Mouse (Mus musculus) neural tube, embryonic 10.5 days (tissue): Measurements from ENCODE around the gene Ap4e1.
"Not testable (repeated sequence)": the region's sequence is repeated elsewhere in the genome, so short reads cannot be mapped to it uniquely, and the experiment has no call there.

Source experiments
- DNase-seq: peaks from one replicate; pipeline ENCODE4 v3.0.0-alpha.2; 2017; ENCODE audit warnings: low spot score; ENCODE audit errors: extremely low spot score

Gene Ap4e1

DNA sequence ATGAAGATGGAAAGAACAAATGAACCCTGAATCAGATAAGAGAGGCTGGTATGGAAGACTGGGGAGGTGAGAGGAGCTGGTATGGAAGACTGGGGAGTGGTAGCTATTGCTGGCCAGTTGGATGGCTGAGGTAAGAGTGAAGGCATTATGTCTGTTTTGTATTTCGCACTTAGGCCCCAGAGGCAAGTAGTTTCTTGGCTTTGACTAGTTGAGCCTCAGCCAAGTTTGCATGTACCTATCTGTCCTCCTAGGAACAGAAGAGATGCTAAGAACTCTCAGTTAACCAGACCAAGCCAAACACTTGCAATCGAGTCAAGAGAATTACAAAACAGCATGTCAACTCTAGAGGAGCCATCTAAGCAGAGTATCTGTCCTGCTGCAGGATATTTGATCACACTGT lies 65.6 kb downstream of the Ap4e1 start:
- DNase-seq, result no peak

DNA sequence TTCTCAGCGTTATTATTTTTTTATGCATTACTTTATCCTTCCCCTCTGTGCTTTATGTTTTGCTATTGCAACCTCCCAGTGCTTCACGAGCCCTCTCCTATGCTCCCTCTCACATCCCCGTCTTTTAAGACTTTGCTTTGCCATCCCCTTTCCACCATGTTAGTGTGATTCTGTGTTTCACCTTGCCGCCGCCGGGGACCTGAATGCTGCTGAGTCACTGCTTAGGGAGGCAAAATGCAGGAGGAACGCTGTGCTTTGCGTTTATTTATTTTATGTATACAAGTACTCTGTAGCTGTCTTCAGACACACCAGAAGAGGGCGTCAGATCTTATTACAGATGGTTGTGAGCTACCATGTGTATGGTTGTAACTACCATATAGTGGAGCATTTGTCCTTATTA lies 69.1 kb downstream of the Ap4e1 start:
- no peak for DNase-seq

DNA sequence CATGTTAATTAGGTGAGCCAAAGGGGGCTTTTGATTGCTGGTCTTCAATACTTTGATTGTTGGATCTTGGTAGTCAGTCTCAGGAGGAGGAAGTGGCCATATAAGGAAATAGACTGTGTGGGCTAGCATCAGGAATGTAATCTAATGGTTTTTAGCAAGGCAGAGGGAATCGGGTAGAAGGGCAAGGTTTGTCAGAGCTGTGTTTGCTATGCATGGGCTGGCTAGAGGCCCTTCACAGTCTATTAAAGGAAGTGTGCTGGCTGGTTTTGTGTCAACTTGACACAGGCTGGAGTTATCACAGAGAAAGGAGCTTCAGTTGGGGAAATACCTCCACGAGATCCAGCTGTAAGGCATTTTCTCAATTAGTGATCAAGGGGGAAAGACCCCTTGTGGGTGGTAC lies 70.5 kb downstream of the Ap4e1 start:
- DNase-seq, result not testable (repeated sequence)

- DNase-seq, result no peak
Observed at GRCm38 (mm10) chr2:127079881-127080590, 71.5 kb downstream of the Ap4e1 start.

- DNase-seq, result no peak
Observed at GRCm38 (mm10) chr2:127080591-127081218, 72.2 kb downstream of the Ap4e1 start.

DNA sequence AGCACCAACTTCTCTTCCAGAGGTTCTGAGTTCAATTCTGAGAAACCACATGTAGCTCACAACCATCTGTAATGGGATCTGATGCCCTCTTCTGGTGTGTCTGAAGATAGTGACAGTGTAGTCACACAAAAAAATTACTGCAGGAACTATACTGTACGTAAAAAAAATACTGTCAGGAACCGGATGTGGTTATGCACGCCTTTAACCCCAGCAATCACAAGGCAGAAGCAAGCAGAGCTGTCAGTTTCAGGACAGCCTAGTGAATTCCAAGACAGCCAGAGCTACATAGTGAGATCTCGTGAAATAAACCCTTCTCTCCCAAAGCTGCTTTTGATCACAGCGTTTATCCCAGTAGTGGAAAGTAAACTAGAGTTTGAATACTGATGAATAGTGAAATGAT lies 77.7 kb downstream of the Ap4e1 start:
- no peak for DNase-seq

DNA sequence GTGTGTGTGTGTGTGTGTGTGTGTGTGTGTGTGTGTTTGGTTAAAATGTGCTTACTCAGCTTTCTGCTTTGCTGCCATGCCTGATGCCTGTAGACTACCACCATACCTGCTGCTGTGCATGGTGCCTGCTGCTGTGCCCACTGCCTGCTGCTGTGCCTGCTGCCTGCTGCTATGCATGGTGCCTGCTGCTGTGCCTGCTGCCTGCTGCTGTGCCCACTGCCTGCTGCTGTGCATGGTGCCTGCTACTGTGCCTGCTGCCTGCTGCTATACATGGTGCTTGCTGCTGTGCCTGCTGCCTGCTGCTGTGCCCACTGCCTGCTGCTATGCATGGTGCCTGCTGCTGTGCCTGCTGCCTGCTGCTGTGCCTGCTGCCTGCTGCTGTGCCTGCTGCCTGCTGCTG lies 81.6 kb downstream of the Ap4e1 start:
- not testable (repeated sequence) for DNase-seq

DNA sequence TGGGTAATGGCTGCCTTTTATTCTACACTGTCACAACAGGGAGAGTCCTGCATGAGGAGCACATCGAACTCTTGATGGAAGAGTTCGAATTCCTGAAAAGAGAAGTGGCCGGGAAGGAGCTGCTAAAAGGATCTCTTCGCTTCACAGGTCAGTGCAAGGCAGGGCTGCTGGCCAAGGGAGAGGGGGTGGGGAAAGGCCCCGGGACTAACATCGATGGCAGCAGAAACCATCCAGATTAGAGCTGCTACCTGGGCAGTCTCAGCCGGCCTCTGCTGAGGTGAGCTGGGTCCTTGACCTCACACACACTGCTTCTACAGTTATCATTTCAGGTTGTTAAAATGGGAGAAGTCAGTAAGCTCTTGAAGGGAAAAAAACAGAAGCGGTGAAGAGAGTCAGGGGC lies 83.5 kb downstream of the Ap4e1 start:
- DNase-seq, result no peak

- no peak for DNase-seq
Observed at GRCm38 (mm10) chr2:127108986-127109385, 100.5 kb downstream of the Ap4e1 start.
